Mouse (Mus musculus): ENCODE data around the gene Adcyap1r1. TPM values are rescaled to one million over a fixed set of nuclear protein-coding genes. Genes with fewer than 3 reads are reported as not detected.

Gene Adcyap1r1
- polyA plus RNA-seq (2015; fragmentation: Nextera tagmentation; extraction: Ambion mirVana), result 12.9 and 15.9 TPM in 2 replicates

DNA sequence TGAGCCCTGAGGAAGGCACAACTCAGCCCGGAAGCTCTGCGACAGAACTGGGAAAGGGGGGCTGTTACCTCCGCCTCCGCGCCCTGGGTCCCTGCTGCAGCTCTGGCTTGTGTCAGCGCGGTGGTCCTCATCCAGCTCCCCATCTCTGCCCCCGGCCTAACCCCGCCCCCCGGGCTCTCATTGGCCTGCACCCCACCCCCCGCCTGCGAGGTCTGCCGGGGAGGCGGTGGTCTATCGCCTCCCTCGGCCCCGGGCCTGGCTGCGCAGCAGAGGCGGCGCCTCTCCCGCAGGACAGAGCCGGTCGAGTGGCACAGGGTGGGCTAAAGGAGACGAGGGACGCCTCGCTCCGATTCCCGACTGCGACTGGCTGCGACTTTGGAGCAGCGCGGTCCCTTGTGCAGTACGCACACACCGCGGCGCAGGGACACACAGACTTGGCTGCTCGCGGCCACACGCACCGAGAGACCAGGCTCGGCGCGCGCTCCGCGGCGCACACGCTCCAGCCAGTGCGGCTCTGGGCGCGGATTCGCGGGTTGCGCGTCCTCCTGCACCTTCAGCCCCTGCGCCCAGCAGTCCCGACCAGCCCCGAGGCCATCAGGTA lies at the start of gene Adcyap1r1:
Gene Adcyap1r1 (plus strand): TSS at position 208 of the 601 bp plus-strand sequence.

Small RNA genes within 50 kb of the gene (microRNA-seq; reads per million reads assigned to microRNA genes)
- gene Gm44352 (ENCODE audit: borderline replicate concordance, insufficient number of aligned reads), result not detected

Other genes starting within 250 kb of the Adcyap1r1 start
- 5.8 and 7.0 TPM in 2 replicates for gene Mindy4, start 248.6 kb upstream of the Adcyap1r1 start, polyA plus RNA-seq (2015; fragmentation: Nextera tagmentation; extraction: Ambion mirVana)
- gene Aqp1, start 115.5 kb upstream of the Adcyap1r1 start, polyA plus RNA-seq (2015; fragmentation: Nextera tagmentation; extraction: Ambion mirVana), result 38.6 and 41.0 TPM in 2 replicates
- 0.20 TPM in 1 of 2 replicates, not detected in the other for gene Ghrhr, start 75.7 kb upstream of the Adcyap1r1 start, polyA plus RNA-seq (2015; fragmentation: Nextera tagmentation; extraction: Ambion mirVana)
- gene Neurod6, start 229.3 kb downstream of the Adcyap1r1 start, polyA plus RNA-seq (2015; fragmentation: Nextera tagmentation; extraction: Ambion mirVana), result not detected in 2 replicates

Measured in adrenal gland, postnatal 0 days (tissue).